Mouse (Mus musculus) heart, adult 2 months (tissue): Measurements from ENCODE around the gene F12.

Experiments used
- CTCF ChIP-seq: fragments of 200-600 bp; IDR thresholded peaks from 2 replicates; pipeline ENCODE4 v1.8.1; 2022; ENCODE audit warnings: antibody characterized with exemption, mild to moderate bottlenecking, moderate library complexity
- POLR2A ChIP-seq: fragments of 200-500 bp; IDR thresholded peaks from 2 replicates; pipeline ENCODE4 v1.6.1; 2011; ENCODE audit warnings: mild to moderate bottlenecking, low read depth, low read length, control low read depth; ENCODE audit not compliant: insufficient read depth

- TF ChIP-seq POLR2A (no peak), CTCF (no peak)
Observed at GRCm38 (mm10) chr13:55419142-55419541, 7.5 kb downstream of the F12 start.
